Mouse (Mus musculus) lung, embryonic 14.5 days (tissue): ENCODE results near the gene Mrpl3. TPM values are rescaled to one million over a fixed set of nuclear protein-coding genes. Genes with fewer than 3 reads are reported as not detected.

Experiments used
- ATAC-seq: fragments of 200-750 bp; cut with Nextera tagmentation; 2 replicates; pipeline ENCODE4 v1.8.0; 2017; ENCODE audit warnings: mild to moderate bottlenecking, moderate TSS enrichment, moderate library complexity; ENCODE audit not compliant: insufficient read depth
- DNase-seq: peaks from one replicate; pipeline ENCODE4 v3.0.0-alpha.2; 2015
- H3K27ac ChIP-seq: fragments of 300-500 bp; sonication (generic); 2 replicates; pipeline ENCODE4 v1.5.1; 2014; ENCODE audit warnings: low read depth, mild to moderate bottlenecking, moderate library complexity
- H3K27me3 ChIP-seq: fragments of 300-500 bp; sonication (generic); 2 replicates; pipeline ENCODE4 v1.6.1; 2014; ENCODE audit warnings: low read length, control low read depth; ENCODE audit not compliant: insufficient read depth
- H3K36me3 ChIP-seq: fragments of 300-500 bp; sonication (generic); 2 replicates; pipeline ENCODE4 v1.6.1; 2014; ENCODE audit warnings: control low read depth; ENCODE audit not compliant: insufficient read depth
- H3K4me1 ChIP-seq: fragments of 300-500 bp; sonication (generic); 2 replicates; pipeline ENCODE4 v1.6.1; 2014; ENCODE audit warnings: antibody characterized with exemption, control low read depth; ENCODE audit not compliant: insufficient read depth
- H3K4me2 ChIP-seq: fragments of 300-500 bp; sonication (generic); 2 replicates; pipeline ENCODE4 v1.6.1; 2014; ENCODE audit warnings: mild to moderate bottlenecking
- H3K4me3 ChIP-seq: fragments of 300-500 bp; sonication (generic); 2 replicates; pipeline ENCODE4 v1.5.1; 2014; ENCODE audit warnings: low read depth, low read length
- H3K9ac ChIP-seq: fragments of 300-500 bp; sonication (generic); 2 replicates; pipeline ENCODE4 v1.6.1; 2014
- H3K9me3 ChIP-seq: fragments of 300-500 bp; sonication (generic); 2 replicates; pipeline ENCODE4 v1.6.1; 2016; ENCODE audit warnings: low read depth, low read length, control low read depth
- CTCF ChIP-seq: IDR thresholded peaks from 2 replicates; pipeline ENCODE4 v1.5.1; 2016; ENCODE audit warnings: antibody characterized with exemption, low read depth
- WGBS: fragments of 180-500 bp; shearing (Covaris S2); extraction: QIAGEN DNeasy Blood & Tissue Kit; methylation state at CpG from one replicate; pipeline ENCODE4 v1.1.7; 2014; 5-methylcytosine and 5-hydroxymethylcytosine counted together
- polyA plus RNA-seq: library from polyadenylated mRNA; unstranded; fragments of >200 nt; fragmentation: Nextera tagmentation; extraction: Ambion mirVana; gene quantifications from 2 replicates; pipeline ENCODE4 v1.2.1, GENCODE M21; 2014

The Mrpl3 gene
- polyA plus RNA-seq, result 115 and 118 TPM in 2 replicates

DNA sequence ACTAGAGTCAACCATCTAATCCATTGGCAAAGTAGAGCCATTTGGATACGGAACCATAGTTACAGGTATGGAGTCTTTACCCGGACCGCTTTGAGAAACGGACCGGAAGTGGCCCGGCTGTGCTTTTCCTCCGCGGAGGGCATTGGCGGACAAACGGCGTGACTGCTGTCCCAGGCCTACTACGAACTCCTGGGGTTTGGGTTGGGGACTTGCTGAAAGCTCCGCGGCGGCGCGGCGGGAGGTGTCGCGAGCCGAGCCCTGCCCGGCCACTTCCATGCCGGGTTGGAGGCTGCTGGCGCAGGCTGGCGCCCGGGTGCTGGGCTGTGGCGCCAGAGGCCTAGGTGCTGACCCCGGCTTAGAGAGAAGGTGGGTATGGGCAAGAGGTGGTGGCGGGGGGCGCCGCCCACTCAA, at the start of gene Mrpl3:
TSS of gene Mrpl3 (plus strand) at position 93 of the 411 bp plus-strand sequence.
- under 1% methylated on average over 31 of the region's 31 CpGs for WGBS
- no peak for TF ChIP-seq CTCF
- Histone ChIP-seq H3K36me3 (peaks cover 33% of the 10 kb centered on the region), H3K4me1 (no peaks in the 10 kb centered on the region), H3K27ac (peak within 1 kb of the TSS; percentile 66; the same call in 1 of the 2 replicates), H3K4me2 (peak within 1 kb of the TSS; percentile 74), H3K9me3 (no peaks in the 10 kb centered on the region), H3K9ac (peak within 1 kb of the TSS; percentile 97), H3K27me3 (no peaks in the 10 kb centered on the region), H3K4me3 (peak within 1 kb of the TSS; percentile 97)
- DNase-seq, result peak; percentile 94
- ATAC-seq, result peak; percentile 92

DNA sequence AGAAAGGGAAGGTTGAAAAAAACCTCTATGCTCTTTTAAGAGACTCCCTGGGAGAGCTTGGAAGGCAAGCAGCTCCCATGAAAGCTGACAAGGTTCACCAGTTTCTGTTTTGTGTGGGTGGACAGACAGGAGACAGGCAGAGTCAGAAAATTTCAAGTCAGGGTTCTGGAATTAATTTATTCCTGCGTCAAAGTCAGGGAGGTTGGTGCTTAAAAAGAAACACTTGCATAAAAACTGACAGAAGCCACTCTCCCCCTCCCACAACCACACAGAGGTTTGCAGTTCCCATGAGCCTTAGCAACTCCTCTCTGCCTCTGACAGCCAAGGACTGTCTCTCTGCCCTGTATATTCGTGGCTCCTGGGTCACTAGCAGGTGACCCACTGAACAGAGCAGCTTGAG, 42.3 kb upstream of the Mrpl3 start:
- H3K27ac ChIP-seq, result no peak overlapping the region
- TF ChIP-seq CTCF, result no peak
- ATAC-seq, result no peak
- no peak overlapping the region for H3K9ac ChIP-seq
- H3K9me3 ChIP-seq, result no peaks in the 10 kb centered on the region
- H3K4me3 ChIP-seq, result no peak overlapping the region
- H3K27me3 ChIP-seq, result no peaks in the 10 kb centered on the region
- DNase-seq, result no peak
- H3K36me3 ChIP-seq, result no peaks in the 10 kb centered on the region
- H3K4me1 ChIP-seq, result no peaks in the 10 kb centered on the region
- no peak overlapping the region for H3K4me2 ChIP-seq
- WGBS, result 32% methylated on average over 2 of the region's 2 CpGs

DNA sequence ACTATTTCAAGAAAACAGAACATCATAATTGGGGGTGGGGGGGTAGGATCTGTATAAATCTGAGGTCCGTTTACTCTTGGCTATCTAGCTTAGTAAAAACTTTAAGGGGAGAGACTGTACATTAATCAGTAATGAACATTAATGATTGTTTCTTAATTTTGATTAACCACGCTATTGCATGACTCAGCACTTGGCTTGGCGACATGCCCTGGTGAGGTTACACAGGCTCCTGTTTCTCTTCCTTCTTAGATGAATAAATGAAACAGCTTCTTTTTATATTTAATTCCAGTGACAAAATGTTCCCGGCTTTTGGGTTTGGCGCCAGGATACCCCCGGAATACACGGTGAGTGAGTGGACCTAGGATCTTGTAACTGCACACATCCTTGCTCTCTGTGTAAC, 34.9 kb upstream of the Mrpl3 start:
- DNase-seq, result no peak
- no peaks in the 10 kb centered on the region for H3K36me3 ChIP-seq
- 84% methylated on average over 7 of the region's 7 CpGs for WGBS
- no peak for TF ChIP-seq CTCF
- no peak for ATAC-seq
- no peaks in the 10 kb centered on the region for H3K27me3 ChIP-seq
- no peak overlapping the region for H3K27ac ChIP-seq
- H3K4me1 ChIP-seq, result no peaks in the 10 kb centered on the region
- H3K9me3 ChIP-seq, result no peaks in the 10 kb centered on the region
- H3K9ac ChIP-seq, result no peak overlapping the region
- H3K4me3 ChIP-seq, result no peak overlapping the region
- H3K4me2 ChIP-seq, result no peak overlapping the region

DNA sequence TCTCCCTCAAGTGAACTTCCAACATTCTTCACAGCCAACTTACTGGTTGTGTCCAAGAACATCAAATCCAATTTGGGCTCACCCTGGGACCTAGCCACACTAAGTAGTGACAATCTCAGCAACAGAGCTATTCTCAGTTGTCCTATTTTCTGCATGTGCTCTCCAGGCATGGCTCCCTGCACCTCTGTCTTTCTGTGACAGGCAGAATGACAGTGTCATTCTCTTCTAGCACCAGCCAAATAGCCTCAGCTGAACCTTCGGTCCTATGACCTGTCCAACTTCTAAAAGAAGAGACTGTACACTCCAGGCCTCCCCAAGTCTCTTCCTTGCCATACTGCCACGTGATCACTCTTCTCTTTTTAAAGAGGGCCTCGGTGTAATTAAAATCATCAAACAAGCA, 24.7 kb upstream of the Mrpl3 start:
- no peak overlapping the region for H3K4me3 ChIP-seq
- no peaks in the 10 kb centered on the region for H3K36me3 ChIP-seq
- no peak for TF ChIP-seq CTCF
- H3K9ac ChIP-seq, result no peak overlapping the region
- ATAC-seq, result no peak
- H3K27ac ChIP-seq, result no peak overlapping the region
- no peaks in the 10 kb centered on the region for H3K27me3 ChIP-seq
- H3K9me3 ChIP-seq, result no peaks in the 10 kb centered on the region
- H3K4me1 ChIP-seq, result no peaks in the 10 kb centered on the region
- no peak overlapping the region for H3K4me2 ChIP-seq
- DNase-seq, result no peak
- 68% methylated on average over 3 of the region's 3 CpGs for WGBS

DNA sequence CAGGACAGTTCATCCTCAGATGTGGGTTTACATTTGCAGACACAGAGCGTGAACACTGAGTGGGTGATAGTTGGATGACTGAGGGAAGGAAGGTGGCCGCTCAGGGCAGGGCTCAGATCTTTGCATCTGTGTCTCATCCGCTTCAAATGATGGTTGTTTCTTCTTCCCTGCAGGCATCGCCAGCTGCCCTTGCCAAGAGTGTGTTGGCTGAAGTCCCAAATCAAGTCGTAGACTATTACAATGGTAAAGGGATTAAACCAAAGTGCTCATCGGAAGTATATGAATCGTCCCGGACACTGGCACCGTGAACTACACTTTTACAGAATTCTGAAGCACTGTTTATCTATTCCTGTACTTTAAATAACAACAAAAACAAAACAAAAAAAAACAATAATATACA, 20.5 kb upstream of the Mrpl3 start:
- H3K9ac ChIP-seq, result no peak overlapping the region
- no peak overlapping the region for H3K4me3 ChIP-seq
- no peak overlapping the region for H3K4me2 ChIP-seq
- no peaks in the 10 kb centered on the region for H3K36me3 ChIP-seq
- ATAC-seq (no peak), DNase-seq (no peak)
- 80% methylated on average over 9 of the region's 9 CpGs for WGBS
- H3K4me1 ChIP-seq, result no peaks in the 10 kb centered on the region
- no peaks in the 10 kb centered on the region for H3K27me3 ChIP-seq
- no peaks in the 10 kb centered on the region for H3K9me3 ChIP-seq
- no peak overlapping the region for H3K27ac ChIP-seq
- no peak for TF ChIP-seq CTCF

DNA sequence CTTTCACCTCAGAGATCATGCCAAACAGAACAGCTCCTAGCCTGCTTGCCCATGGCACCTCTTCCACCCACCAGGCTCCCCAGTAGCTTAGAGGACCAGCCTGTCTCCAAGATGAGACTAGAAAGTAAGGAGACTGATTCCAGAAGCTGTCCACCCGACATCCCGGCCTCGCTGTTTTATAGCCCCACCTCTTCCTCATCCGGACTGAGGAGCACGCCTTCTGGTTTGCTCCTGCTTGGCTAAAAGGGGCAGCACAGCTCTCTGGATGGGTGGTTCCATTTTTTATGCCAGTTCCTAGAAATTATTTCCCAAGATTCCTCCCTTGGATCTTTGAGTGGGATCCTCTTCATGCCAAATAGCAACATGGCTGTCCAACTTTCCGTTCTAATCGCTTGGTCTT, 19.4 kb upstream of the Mrpl3 start:
- no peaks in the 10 kb centered on the region for H3K4me1 ChIP-seq
- no peaks in the 10 kb centered on the region for H3K9me3 ChIP-seq
- ATAC-seq (no peak), DNase-seq (no peak)
- no peak overlapping the region for H3K4me3 ChIP-seq
- no peak overlapping the region for H3K9ac ChIP-seq
- WGBS, result 86% methylated on average over 7 of the region's 7 CpGs
- no peak overlapping the region for H3K27ac ChIP-seq
- TF ChIP-seq CTCF, result no peak
- H3K27me3 ChIP-seq, result no peaks in the 10 kb centered on the region
- H3K36me3 ChIP-seq, result no peaks in the 10 kb centered on the region
- H3K4me2 ChIP-seq, result no peak overlapping the region

DNA sequence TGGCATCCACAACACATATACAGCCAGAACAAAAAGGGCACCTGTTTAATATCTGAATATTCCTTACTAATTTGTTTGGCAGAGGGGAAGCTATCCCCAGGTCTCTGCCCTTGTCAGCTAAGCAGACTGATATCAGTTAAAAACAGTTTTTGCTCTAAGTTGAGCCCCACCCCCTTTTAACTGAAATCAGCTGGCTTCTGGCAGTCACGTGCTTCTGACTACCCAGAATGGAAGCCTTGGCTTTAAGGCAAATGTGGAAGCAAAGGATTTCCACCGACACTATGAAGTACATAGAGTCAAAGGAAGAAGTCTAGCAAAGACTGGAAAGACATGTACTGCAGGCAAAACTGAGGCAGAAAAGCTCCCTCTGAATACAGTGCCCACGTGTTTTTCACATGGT, 15.2 kb upstream of the Mrpl3 start:
- H3K4me1 ChIP-seq, result no peaks in the 10 kb centered on the region
- no peak overlapping the region for H3K27ac ChIP-seq
- no peaks in the 10 kb centered on the region for H3K27me3 ChIP-seq
- no peaks in the 10 kb centered on the region for H3K36me3 ChIP-seq
- DNase-seq (no peak), ATAC-seq (no peak)
- H3K4me3 ChIP-seq, result no peak overlapping the region
- H3K9ac ChIP-seq, result no peak overlapping the region
- 66% methylated on average over 3 of the region's 3 CpGs for WGBS
- TF ChIP-seq CTCF, result no peak
- H3K4me2 ChIP-seq, result no peak overlapping the region
- no peaks in the 10 kb centered on the region for H3K9me3 ChIP-seq

DNA sequence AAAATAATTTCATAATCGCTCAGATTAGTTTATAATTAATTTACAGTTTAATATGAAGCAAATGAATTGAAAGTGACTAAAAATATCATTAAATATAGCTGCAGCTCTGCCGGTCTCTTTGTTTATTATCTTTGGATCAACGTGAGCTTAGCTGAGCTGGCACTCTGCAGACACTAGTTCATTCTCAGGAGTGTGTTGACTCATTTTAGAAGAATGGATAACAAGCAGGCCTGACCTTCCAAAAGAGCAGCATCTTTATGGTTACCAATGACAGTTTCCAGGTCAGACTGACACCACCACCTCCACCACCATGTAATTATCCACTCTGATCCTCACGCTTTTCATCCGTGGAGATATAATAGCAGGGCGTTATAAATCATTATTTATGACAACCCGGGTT, 7.0 kb upstream of the Mrpl3 start:
- DNase-seq, result no peak
- WGBS, result 59% methylated on average over 7 of the region's 7 CpGs
- H3K4me3 ChIP-seq, result no peak overlapping the region
- H3K27ac ChIP-seq, result no peak overlapping the region
- no peak overlapping the region for H3K9ac ChIP-seq
- H3K36me3 ChIP-seq, result no peaks in the 10 kb centered on the region
- H3K4me2 ChIP-seq, result no peak overlapping the region
- H3K4me1 ChIP-seq, result no peaks in the 10 kb centered on the region
- no peak for TF ChIP-seq CTCF
- H3K27me3 ChIP-seq, result no peaks in the 10 kb centered on the region
- no peak for ATAC-seq
- H3K9me3 ChIP-seq, result no peaks in the 10 kb centered on the region
